In the genomic region with DNA sequence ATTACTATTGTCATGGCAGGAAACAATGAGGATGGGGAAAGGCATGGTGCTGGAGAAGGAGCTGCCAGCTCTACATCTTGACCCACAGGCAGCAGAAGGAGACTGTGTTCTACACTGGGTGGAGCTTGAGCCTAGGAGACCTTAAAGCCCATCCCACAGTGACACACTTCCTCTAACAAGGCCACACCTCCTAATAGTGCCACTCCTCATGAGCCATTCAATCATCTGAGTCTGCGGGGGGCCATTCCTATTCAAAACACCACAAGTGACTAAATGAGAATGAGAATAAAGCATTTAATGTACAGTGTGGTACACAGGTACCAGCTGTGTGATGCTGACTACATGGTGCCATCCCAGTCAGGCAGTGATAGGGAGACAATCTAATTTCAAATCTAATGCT, we compare ENCODE assay signal across 17 mouse cellular contexts.
"Had no signal": no experiment of that assay in that cellular context is flagged by ENCODE, and none has a peak within 500 bp of the region (broad histone marks: within the 10 kb centered on the region; RNA-seq: fewer than 3 reads in every experiment).

No protein-coding gene starts in this region.

- H3K36me3 ChIP-seq: lung, embryonic 15.5 days; midbrain, embryonic 13.5 days; midbrain, embryonic 15.5 days; neural tube, embryonic 12.5 days; stomach, embryonic 15.5 days had no signal

- H3K9me3 ChIP-seq: lung, embryonic 15.5 days; midbrain, embryonic 13.5 days; midbrain, embryonic 15.5 days; neural tube, embryonic 12.5 days; stomach, embryonic 15.5 days had no signal

- H3K9ac ChIP-seq: lung, embryonic 15.5 days; midbrain, embryonic 13.5 days; midbrain, embryonic 15.5 days; neural tube, embryonic 12.5 days; stomach, embryonic 15.5 days had no signal

- H3K27me3 ChIP-seq: lung, embryonic 15.5 days; midbrain, embryonic 15.5 days; neural tube, embryonic 12.5 days; stomach, embryonic 15.5 days had no signal

- H3K4me1 ChIP-seq: lung, embryonic 15.5 days; megakaryocyte, embryonic 14.5 days; midbrain, embryonic 13.5 days; midbrain, embryonic 15.5 days; neural tube, embryonic 12.5 days; stomach, embryonic 15.5 days had no signal

- ATAC-seq: lung, postnatal 0 days; midbrain, embryonic 13.5 days; midbrain, embryonic 15.5 days had no signal

- H3K27ac ChIP-seq: lung, embryonic 15.5 days; macrophage; midbrain, embryonic 13.5 days; midbrain, embryonic 15.5 days; neural tube, embryonic 12.5 days; stomach, embryonic 15.5 days; stomach, postnatal 0 days had no signal

- H3K4me2 ChIP-seq: lung, embryonic 15.5 days; midbrain, embryonic 11.5 days; midbrain, embryonic 13.5 days; midbrain, embryonic 15.5 days; neural tube, embryonic 12.5 days; stomach, embryonic 15.5 days had no signal

- DNase-seq: lung, adult 2 months; lung, postnatal 14 days; lung, postnatal 36 days; right cerebral cortex, postnatal 14 days; thymus, adult 18-20 months; thymus, postnatal 14 days; thymus, postnatal 36 days had no signal

- H3K4me3 ChIP-seq: lung, embryonic 15.5 days; megakaryocyte, embryonic 14.5 days; midbrain, embryonic 13.5 days; midbrain, embryonic 15.5 days; neural tube, embryonic 12.5 days; stomach, embryonic 15.5 days had no signal
